In genomic region chr1:168390748-168391147, GRCm38 (mm10) we compare ENCODE assay signal across 16 mouse cellular contexts. TPM values are rescaled to one million over a fixed set of nuclear protein-coding genes. Genes with fewer than 3 reads are reported as not detected.
DNase-seq lines count a peak whose midpoint lies in the region; ATAC-seq lines count a peak whose summit lies in the region.
"Had no signal": no experiment of that assay in that cellular context is flagged by ENCODE, and none has a peak within 500 bp of the region (broad histone marks: within the 10 kb centered on the region; RNA-seq: fewer than 3 reads in every experiment).

No protein-coding gene starts in this region.

- ATAC-seq in heart, embryonic 16.5 days (replicated peaks; ENCODE audit: extremely low read depth, insufficient read depth, low FRiP score): no peak
- ATAC-seq in lung, embryonic 16.5 days (ENCODE audit: low read depth): no peak
- peak; percentile 43 for ATAC-seq in megakaryocyte, adult 5-6 weeks (ENCODE audit: poor library complexity, severe bottlenecking)
- ATAC-seq: liver, embryonic 12.5 days; midbrain, embryonic 13.5 days had no signal

- H3K27me3 ChIP-seq in heart, embryonic 16.5 days (ENCODE audit: control insufficient read depth, insufficient read depth, low read length): no peaks in the 10 kb centered on the region
- no peaks in the 10 kb centered on the region for H3K27me3 ChIP-seq in lung, embryonic 16.5 days (ENCODE audit: control insufficient read depth, insufficient read depth, low read depth, low read length)
- H3K27me3 ChIP-seq in embryonic facial prominence, embryonic 10.5 days (replicated peaks; ENCODE audit: low read depth, poor library complexity, severe bottlenecking): no peaks in the 10 kb centered on the region
- H3K27me3 ChIP-seq: liver, embryonic 12.5 days; midbrain, embryonic 13.5 days had no signal

- H3K4me1 ChIP-seq in heart, embryonic 16.5 days (ENCODE audit: control insufficient read depth, insufficient read depth, low read length): peaks cover 59% of the 10 kb centered on the region
- H3K4me1 ChIP-seq in lung, embryonic 16.5 days (replicated peaks; ENCODE audit: control insufficient read depth, insufficient read depth, low read length): peaks cover 62% of the 10 kb centered on the region
- H3K4me1 ChIP-seq in embryonic facial prominence, embryonic 10.5 days: peaks cover 81% of the 10 kb centered on the region

- 0 out of 2 replicates have a peak overlapping the region, but pooled peaks have one; percentile 1 for H3K9ac ChIP-seq in heart, embryonic 16.5 days (ENCODE audit: low read length)
- no peak overlapping the region for H3K9ac ChIP-seq in lung, embryonic 16.5 days (ENCODE audit: low read length)
- H3K9ac ChIP-seq: liver, embryonic 12.5 days; midbrain, embryonic 13.5 days had no signal

- intact Hi-C loops in heart, postnatal 10 days (cut with DNase I): no loop called here

- peak overlapping the region; percentile 94 for H3K27ac ChIP-seq in heart, embryonic 16.5 days (ENCODE audit: low read length)
- peak overlapping the region; percentile 52 for H3K27ac ChIP-seq in lung, embryonic 16.5 days (ENCODE audit: low read length)
- H3K27ac ChIP-seq in embryonic facial prominence, embryonic 10.5 days (replicated peaks): peak overlapping the region; percentile 7
- H3K27ac ChIP-seq: hindbrain, embryonic 10.5 days; liver, embryonic 12.5 days; macrophage; midbrain, embryonic 13.5 days had no signal

- H3K4me3 ChIP-seq in heart, embryonic 16.5 days (ENCODE audit: low read length): no peak overlapping the region
- H3K4me3 ChIP-seq in lung, embryonic 16.5 days (ENCODE audit: low read length): no peak overlapping the region
- H3K4me3 ChIP-seq in embryonic facial prominence, embryonic 10.5 days: no peak overlapping the region
- H3K4me3 ChIP-seq: erythroblast, embryonic 14.5 days; hindbrain, embryonic 10.5 days; limb, embryonic 10.5 days; liver, embryonic 12.5 days; midbrain, embryonic 13.5 days had no signal

- H3K4me2 ChIP-seq in heart, embryonic 16.5 days (ENCODE audit: low read depth, low read length): peak overlapping the region; percentile 59; the same call in 1 of the 2 replicates
- no peak overlapping the region for H3K4me2 ChIP-seq in lung, embryonic 16.5 days (ENCODE audit: low read depth, low read length)
- H3K4me2 ChIP-seq: liver, embryonic 12.5 days; midbrain, embryonic 13.5 days had no signal

- no peaks in the 10 kb centered on the region for H3K9me3 ChIP-seq in heart, embryonic 16.5 days (replicated peaks; ENCODE audit: control insufficient read depth, low read length)
- no peaks in the 10 kb centered on the region for H3K9me3 ChIP-seq in lung, embryonic 16.5 days (ENCODE audit: control insufficient read depth, low read length)
- no peaks in the 10 kb centered on the region for H3K9me3 ChIP-seq in embryonic facial prominence, embryonic 10.5 days
- H3K9me3 ChIP-seq: hindbrain, embryonic 10.5 days; limb, embryonic 10.5 days; liver, embryonic 12.5 days; midbrain, embryonic 13.5 days had no signal

- peaks cover 7% of the 10 kb centered on the region; the same call in 1 of the 2 replicates for H3K36me3 ChIP-seq in heart, embryonic 16.5 days (ENCODE audit: control insufficient read depth, insufficient read depth)
- H3K36me3 ChIP-seq in lung, embryonic 16.5 days (ENCODE audit: control insufficient read depth, insufficient read depth, low read length): peaks cover 3% of the 10 kb centered on the region; the same call in 1 of the 2 replicates
- peaks cover 56% of the 10 kb centered on the region for H3K36me3 ChIP-seq in embryonic facial prominence, embryonic 10.5 days (replicated peaks)
- H3K36me3 ChIP-seq: liver, embryonic 12.5 days; midbrain, embryonic 13.5 days had no signal

- no peak for DNase-seq in heart, postnatal 10 days
- no peak for DNase-seq in lung, adult 18-20 months
- no peak for DNase-seq in embryonic facial prominence, embryonic 10.5 days (ENCODE audit: low spot score)
- no peak for DNase-seq in adrenal gland, adult 18-20 months (ENCODE audit: low spot score in 2 of 2)
- DNase-seq: adrenal gland, postnatal 25 days; cerebellum, adult 8-10 months; thymus, postnatal 4 days had no signal

RNA-seq across cellular contexts. Expression of gene Pbx1, which starts 41.3 kb away (rescaled TPM):
- polyA plus RNA-seq in heart, embryonic 16.5 days (2015; fragmentation: Nextera tagmentation; extraction: Ambion mirVana): 18.0 and 20.7 TPM in 2 replicates
- total RNA-seq in heart, postnatal 10 days (2021): 10 to 100 TPM; 67.4 to 78.3 TPM
- polyA plus RNA-seq in lung, embryonic 16.5 days (2015; fragmentation: Nextera tagmentation; extraction: Ambion mirVana): 34.0 and 34.3 TPM in 2 replicates
- polyA plus RNA-seq in embryonic facial prominence, embryonic 10.5 days (2016; fragmentation: Nextera tagmentation; extraction: Ambion mirVana): 37.2 and 41.6 TPM in 2 replicates
- 11.6 and 14.0 TPM in 2 replicates for total RNA-seq in megakaryocyte, adult 5-6 weeks (2015)
- 11.2 and 17.6 TPM in 2 replicates for total RNA-seq in megakaryocyte, adult 5-6 weeks (2017)
- total RNA-seq in adrenal gland, adult 18-20 months (2021): 100 to 1,000 TPM; 143 to 202 TPM

Comparison
In these comparisons a context has a peak if more than half of its experiments do, and no peak if none do; other contexts are left out.
1. H3K27ac ChIP-seq: peak in every context shown above with its lines; median percentile 94 in heart, embryonic 16.5 days; 52 in lung, embryonic 16.5 days; 7 in embryonic facial prominence, embryonic 10.5 days.